Mouse (Mus musculus): ENCODE data around the gene Tmem242.

The Tmem242 gene

GRCm38 (mm10) chr17:5377151-5377929 lies 62.7 kb downstream of the Tmem242 start:
- no peak for DNase-seq (ENCODE audit: low spot score)

GRCm38 (mm10) chr17:5372951-5373350 lies 67.1 kb downstream of the Tmem242 start:
- DNase-seq (ENCODE audit: low spot score): no peak

- DNase-seq (ENCODE audit: low spot score): no peak
Observed at GRCm38 (mm10) chr17:5371521-5371920, 68.5 kb downstream of the Tmem242 start.

GRCm38 (mm10) chr17:5371032-5371431 lies 69.0 kb downstream of the Tmem242 start:
- DNase-seq (ENCODE audit: low spot score): no peak

- no peak for DNase-seq (ENCODE audit: low spot score)
Observed at GRCm38 (mm10) chr17:5365992-5366398, 74.1 kb downstream of the Tmem242 start.
